Mouse (Mus musculus) cortical plate, adult 2 months (tissue): ENCODE data around the gene Col6a5.

Experiments used
- CTCF ChIP-seq: fragments of 200-500 bp; IDR thresholded peaks from 2 replicates; pipeline ENCODE4 v1.5.1; 2011; ENCODE audit warnings: mild to moderate bottlenecking, control low read depth, low read length; ENCODE audit not compliant: insufficient read depth; ENCODE audit errors: extremely low read depth
- POLR2A ChIP-seq: fragments of 200-500 bp; IDR thresholded peaks from 2 replicates; pipeline ENCODE4 v1.6.1; 2011; ENCODE audit warnings: mild to moderate bottlenecking, low read length, control low read depth; ENCODE audit not compliant: insufficient read depth; ENCODE audit errors: extremely low read depth

GRCm38 (mm10) chr9:105928406-105929071 lies 31.9 kb downstream of the Col6a5 start:
- no peak for TF ChIP-seq CTCF
- no peak for TF ChIP-seq POLR2A
